Mouse (Mus musculus): Measurements from ENCODE around the gene Tmem121. TPM values are rescaled to one million over a fixed set of nuclear protein-coding genes. Genes with fewer than 3 reads are reported as not detected.
A peak's percentile ranks its signal among the peaks of the same experiment; 100 is the strongest.

Tmem121 gene
- 10 to 100 TPM; 37.8 to 40.0 TPM for total RNA-seq (2021)

DNA sequence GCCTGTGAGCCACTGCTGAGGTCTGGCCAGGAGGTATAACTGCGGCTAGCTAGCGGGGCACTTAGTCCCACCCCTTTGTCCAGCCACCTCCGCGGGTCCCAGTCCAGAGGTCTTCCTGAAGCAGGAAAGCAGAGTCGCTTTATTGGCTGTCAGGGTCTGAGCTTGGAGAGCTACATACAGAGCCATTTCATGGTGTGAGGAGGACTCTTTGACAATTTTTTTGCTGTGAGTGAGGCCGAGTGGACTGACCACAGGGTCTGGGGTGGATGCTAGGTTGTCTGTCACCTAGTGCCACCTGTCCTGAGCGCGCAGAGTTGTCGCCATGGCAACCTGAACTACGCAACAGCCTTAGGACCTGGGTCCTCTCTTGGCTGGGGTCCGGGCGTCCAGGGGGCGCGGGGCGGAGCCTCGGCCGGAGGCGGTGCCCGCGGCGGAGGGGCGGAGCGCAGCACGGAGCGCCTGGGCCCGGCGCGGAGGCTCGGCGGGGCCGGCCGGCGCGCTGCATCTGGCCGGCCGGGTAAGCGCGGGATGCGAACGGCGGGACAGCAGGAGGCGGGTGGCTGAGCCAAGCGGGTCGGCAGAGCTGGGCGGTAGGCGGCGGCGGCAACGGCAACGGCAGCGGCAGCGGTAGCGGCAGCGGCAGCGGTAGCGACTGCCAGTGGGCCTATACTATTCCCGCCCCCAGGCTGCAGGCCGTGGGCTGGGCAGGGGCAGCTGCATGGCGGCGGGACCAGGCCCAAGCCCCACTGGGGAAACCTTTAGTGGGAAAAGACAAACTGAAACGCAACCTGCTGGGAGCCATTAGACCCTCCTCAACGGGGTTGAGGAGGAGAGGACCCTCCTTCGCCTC lies at the start of gene Tmem121:
Gene Tmem121 (plus strand): TSS at position 489 of the 850 bp plus-strand sequence.
- DNase-seq, result peak; percentile 54
- intact Hi-C loops (cut with DNase I), result no loop called here

DNA sequence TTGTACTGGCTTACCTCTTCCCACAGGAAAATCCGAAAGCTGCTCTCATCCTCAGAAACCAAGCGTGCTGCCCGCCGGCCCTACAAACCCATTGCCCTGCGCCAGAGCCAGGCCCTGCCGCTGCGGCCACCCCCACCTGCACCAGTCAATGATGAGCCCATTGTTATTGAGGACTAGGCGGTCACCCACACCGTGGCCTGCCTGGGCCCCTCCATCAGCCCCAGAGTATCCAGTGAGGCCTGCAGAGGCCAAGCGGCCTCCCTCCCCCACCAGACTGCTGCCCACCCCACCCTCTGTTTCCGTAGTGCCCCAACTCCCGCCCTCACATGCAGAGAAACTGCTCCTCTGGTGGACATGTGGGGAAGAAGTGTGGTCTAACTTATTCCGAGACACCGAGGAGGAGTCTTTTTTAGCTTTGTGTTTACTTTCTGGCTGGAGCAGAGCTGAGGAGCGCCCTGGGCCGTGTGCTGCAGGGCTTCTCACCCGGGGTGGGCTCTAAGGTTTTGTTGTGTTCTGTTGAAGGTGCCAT lies 49.2 kb upstream of the Tmem121 start:
- intact Hi-C loops (cut with DNase I), result no loop called here
- DNase-seq, result no peak

DNA sequence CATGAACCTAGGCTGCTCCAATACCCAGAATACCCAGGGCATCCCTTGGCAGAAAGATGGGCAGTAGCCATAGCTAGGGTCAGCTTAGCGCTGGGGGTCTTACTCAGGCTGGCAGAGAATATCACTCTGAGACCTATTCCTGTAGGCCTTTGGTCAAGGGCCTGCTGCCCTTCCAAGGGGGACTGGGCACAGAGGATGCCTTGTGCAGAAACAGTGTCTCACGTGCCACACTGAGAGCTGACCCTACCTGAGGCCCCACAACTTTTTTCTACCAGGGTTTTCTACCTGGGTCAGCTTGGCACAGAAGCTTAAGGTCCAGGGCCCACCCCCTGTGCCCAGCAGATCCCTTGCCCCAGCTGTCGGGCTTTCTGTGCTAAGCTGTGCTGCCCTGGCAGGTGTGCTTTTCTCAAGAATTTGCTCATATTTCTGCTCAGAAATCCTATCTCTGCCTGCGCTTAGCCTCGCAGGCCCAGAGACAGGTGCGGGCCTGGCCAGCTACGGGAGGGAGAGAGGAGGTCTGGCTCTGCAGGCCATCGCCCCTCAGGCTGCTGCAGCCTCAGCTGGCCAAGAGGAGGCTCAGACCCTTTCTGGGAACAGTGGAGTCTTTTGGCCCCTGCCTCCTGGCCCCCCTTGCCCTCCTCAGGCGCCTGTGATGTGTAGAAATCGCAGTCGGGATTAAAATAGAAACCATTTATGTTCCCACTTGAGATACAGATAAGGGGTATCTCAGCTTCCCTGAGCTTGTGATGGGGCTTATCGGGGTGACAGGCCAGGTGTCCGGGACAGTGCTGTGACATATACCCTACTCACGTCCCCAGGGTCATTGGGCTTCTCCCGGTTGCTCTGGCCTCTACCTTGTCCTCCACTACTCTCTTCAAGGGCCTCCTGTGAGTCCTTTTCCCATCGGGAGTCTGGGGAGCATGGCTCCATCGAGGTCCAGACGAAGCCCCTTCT lies 48.2 kb upstream of the Tmem121 start:
- intact Hi-C loops (cut with DNase I), result no loop called here
- DNase-seq, result no peak

DNA sequence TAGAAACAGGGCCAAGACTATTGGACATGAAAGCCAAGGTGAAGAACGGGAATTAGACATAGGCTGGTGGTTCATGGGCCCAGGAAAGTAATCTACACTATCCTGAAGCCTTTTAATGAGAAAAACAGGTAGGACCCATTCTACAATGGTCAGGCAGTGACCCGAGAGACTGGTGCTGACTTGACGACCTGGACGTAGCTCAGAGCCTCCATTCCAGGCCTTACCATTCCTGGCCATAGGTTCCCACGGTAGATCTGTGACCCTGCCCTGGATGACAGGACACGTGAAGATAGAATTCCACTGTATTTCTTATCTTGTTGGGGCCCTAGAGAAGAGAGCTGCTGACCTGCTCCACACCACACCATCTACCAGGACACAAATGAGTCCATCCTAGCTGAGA lies 47.4 kb upstream of the Tmem121 start:
- intact Hi-C loops (cut with DNase I), result no loop called here

DNA sequence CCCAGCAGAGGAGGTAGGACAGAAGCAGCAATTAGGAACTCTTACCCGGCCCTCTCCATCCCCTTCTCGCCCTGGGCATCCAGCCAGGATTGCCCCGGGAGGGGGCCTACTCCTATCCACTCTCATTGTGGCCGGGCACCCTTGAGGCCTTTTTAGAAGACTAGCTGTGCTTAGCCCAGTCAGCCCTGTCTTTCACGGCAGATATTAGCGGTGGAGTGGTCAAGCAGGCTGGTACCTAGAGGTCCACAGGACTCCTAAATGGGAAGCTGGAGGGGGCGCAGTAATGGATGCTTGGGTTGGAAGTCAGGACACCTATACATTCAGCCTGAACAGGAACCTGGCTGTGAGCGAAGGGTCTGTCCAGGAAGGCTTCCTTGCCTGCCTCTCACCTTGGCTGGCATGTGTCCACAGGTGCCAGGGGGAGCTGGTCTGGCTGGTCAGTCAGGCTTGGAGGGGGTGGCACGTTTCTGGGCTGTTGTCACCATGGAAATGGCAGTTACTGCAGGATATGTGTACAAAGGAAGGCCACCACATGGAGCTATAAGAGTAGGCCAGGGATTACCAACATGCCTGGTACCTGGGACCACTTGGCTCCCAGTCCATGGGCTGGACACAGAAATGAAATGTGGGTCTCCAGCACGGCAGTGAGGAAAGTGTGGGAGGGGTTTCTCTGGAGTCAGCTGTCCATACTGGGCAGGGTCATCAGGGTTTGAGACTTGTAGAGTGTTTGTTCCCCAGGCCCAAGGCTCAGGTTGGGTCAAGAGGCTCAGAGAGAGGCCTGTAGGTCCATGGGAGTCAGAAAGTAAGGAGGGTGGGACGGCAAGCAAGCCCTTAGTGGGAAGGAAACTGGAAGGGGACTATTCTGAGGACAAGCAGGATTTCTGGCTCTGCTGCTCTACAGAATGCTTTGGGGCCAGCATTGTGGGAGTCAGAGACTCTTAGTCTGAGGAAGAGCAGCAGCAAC lies 46.5 kb upstream of the Tmem121 start:
- intact Hi-C loops (cut with DNase I), result no loop called here
- DNase-seq, result no peak

More for the DNA sequence above, 47.4 kb upstream of the Tmem121 start:
- DNase-seq, result no peak

DNA sequence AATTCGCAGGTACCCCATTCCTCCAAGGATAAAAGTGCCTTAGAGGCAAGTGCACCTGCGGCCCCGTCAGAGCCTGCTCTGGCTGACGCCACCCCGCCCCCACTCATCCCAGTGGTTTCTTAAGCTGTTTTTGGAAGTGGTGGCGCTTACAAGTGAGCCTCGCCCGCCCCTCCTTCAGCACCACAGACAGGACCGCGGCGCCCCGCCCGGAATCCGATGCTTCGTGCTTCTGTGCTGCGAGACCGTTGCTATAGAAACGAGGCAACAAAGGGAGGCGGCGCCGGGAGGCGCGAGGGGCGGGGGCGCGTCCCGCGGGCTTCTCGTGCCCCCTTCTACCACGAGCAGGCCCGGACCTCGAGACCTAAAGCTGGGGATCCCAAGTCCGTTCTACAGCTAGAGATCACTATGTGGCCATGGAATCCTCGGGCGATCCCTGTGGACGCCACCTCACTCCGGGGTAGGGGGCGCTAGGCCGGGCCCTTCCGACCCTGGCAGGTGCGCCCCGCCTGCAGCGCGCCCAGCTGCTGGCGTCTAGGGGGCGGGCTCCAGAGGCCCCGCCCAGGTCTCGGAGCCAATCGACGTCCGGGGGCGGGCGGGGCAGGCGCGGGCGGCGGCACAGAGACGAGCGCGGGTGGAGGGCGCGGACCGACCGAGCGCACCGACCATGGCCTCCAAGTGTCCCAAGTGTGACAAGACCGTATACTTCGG lies 45.7 kb upstream of the Tmem121 start, which contains the start of gene Crip2:
Gene Crip2 (plus strand): TSS at position 329 of the 708 bp plus-strand sequence.
- DNase-seq, result peak; percentile 88
- intact Hi-C loops (cut with DNase I), result no loop called here

DNA sequence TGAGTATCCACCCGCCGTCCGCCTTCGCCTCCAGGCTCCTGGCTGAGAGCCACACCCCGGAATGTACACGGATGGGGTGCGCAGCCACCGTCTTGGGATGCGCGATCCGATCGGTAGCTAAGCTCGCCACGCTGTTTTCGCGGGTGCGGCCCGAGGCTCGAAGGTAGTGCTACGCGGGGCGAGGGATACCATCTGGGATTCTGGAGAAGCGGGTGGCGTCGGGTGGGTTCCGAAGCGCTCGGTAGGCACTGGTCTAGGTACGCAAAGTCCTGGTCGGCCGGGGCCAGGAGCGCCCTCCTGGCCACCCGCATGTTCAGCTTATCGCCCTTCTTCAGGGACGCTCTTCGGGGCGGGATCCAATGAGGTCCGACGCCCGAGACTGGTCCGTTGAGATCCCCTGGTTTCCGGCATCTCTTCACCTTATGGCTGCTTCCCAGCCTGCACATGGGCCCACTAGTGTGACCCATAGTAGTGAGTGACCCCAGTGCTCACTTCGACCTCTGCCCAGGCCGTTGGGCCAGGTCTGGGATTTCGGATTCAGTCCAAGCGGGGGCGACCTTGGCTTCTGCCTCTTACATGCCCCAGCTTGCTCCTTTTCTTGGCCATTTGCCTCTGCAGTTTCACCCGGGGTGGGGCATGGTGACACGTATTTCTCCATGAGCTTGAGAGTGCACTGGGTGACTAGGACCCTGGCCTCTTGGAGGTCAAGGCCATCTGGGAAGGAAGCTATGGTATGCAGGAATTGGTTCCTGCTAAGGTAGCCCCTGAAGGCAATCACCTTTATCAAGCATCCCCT lies 44.9 kb upstream of the Tmem121 start:
- intact Hi-C loops (cut with DNase I), result no loop called here
- DNase-seq, result no peak

DNA sequence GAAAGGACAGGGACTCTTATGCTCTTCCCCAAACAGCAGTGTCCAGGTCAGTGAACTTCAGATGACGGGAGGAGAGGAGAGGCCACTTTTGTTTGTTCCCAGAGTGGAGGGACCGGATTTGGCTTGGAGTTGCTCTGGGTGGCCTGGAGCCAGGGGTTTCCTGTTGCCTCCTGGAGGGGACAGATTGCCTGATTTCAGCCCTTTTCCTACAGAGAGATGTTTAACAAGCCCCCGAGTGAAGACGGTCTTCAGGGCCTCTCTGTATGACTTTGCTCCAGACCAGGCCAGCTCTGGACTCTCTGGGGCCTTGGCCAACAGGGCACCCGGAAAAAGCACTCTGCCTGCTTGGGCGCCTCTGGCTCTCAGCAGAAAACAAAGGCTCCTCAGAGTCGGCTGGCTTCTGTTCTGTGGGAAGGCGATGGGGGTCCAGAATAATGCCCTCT lies 44.2 kb upstream of the Tmem121 start:
- intact Hi-C loops (cut with DNase I), result no loop called here
- peak; percentile 69 for DNase-seq

DNA sequence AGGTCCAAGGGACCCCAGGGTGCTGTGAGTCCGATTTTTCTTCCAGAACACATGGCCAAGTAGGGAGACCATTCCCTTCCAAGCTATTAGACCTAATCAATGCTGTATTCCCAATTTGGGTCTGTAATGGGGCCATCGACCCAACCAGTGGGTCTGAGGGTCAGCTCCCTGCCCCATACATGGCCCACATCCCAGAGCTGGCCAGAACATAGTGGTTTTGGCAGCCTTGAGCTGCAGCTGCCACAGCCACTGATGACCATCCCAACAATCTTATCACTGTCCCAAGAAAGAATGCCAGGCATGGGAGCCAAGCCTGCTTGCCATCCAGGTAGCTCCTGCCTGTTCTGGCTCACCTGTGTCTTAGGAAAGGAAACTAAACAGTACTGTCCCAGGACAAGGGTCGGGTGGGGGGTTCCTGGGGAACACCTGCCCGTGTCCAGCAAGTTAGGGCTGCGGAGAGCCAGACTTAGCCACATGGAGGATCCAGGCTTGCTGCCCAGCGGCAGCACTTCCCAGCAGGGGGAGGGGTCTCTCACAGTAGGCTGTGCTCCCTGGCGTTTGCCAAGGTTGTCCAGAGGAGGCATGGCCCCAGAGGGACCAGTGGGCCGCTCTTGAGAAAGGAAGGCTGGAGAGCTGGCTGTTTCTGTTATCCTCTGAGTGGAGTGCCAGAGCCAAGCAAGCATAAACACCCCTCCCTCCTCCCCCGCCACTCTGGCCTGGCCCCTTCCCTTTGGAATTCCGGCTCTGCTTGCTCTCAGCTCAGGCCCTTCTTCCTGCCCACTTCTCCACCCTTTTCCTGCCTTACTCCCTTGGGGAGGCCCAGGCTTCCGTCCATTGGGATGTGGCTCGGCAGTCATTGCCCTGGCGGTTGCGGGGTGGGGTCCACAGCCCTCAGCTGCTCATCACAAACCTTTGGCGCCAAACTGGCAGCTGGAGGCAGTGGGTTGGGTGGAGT lies 43.4 kb upstream of the Tmem121 start:
- intact Hi-C loops (cut with DNase I), result no loop called here
- peak; percentile 68 for DNase-seq

DNA sequence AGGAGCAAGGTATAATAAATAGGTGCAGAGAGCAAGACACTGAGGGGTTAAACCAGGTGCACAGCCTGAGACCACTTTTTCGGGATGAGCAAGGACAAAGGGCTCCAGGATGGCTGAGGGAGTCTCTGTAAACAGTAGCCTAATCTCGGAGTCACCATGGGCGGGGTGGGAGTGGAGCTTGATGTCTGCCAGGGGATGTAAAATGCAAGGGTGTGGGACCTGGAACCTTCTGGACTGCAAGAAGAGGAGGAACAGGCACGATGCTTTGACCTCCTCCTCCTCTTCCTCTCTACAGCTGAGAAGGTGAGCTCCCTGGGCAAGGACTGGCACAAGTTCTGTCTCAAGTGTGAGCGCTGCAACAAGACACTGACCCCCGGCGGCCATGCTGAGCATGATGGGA lies 42.6 kb upstream of the Tmem121 start:
- DNase-seq, result no peak
- intact Hi-C loops (cut with DNase I), result no loop called here

DNA sequence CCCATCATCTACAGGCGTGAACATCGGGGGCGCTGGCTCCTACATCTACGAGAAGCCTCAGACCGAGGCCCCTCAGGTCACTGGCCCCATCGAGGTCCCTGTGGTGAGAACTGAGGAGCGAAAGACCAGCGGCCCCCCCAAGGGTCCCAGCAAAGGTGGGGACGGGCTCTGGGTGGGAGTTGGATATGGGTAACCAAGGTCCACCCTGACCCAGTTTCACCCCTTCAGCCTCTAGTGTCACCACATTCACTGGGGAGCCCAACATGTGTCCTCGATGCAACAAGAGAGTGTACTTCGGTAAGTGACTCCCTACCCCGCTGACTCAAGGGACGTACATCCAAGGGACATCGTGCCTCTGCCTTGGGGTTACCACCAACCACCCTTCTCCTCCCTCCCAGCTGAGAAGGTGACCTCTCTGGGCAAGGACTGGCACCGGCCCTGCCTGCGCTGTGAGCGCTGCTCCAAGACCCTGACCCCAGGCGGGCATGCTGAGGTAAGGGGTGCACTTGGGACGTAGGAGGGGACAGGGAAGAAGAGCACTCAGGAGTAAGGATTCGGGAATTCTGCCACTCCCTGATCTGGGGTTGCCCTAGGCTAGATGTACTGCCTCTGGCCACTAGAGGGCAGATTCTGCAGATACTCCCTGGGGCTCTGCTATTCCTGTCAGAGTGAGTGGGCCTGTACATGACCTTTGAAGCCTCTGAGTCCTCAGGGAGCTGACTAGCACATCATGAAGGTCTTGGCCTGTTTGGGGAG lies 41.6 kb upstream of the Tmem121 start:
- DNase-seq, result no peak
- intact Hi-C loops (cut with DNase I), result no loop called here

DNA sequence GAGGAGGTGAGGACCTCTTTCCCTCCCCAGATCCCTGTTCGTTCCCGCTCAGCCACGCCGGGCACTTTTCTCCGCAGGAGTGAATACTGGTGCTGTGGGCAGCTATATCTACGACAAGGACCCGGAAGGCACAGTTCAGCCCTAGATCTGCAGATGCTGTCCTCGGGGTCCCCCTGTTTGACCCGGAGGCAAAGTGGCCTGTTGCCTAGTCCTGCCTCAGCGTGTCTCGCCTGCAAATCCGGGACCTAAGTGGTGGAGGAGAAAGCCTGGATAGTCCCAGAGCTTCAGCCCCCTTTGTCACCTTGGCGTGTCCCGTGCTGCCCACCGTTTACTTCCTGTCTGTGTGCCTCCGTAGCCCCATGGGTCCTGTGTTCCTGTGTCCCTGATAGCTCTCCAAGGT lies 40.8 kb upstream of the Tmem121 start:
- no peak for DNase-seq
- intact Hi-C loops (cut with DNase I), result no loop called here

DNA sequence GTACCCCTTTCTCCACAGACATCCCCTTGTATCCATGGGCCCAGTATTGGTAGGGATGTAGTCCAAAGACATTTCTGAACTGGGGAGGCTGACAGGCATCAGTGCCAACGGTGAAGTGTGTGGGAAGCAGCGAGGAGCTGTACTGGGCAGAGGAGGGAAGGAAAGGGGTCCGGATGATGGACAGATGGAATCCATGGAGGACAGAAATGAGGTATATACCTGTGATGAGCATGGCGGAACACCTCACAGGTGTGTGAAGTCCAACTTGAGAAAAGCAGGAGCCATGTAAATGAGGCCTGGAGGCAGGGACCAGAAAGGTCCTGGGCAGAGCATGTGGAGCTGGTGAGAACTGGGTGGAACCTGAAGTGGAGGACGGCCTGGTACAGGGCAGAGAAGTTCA lies 40.1 kb upstream of the Tmem121 start:
- intact Hi-C loops (cut with DNase I), result no loop called here
- DNase-seq, result no peak

DNA sequence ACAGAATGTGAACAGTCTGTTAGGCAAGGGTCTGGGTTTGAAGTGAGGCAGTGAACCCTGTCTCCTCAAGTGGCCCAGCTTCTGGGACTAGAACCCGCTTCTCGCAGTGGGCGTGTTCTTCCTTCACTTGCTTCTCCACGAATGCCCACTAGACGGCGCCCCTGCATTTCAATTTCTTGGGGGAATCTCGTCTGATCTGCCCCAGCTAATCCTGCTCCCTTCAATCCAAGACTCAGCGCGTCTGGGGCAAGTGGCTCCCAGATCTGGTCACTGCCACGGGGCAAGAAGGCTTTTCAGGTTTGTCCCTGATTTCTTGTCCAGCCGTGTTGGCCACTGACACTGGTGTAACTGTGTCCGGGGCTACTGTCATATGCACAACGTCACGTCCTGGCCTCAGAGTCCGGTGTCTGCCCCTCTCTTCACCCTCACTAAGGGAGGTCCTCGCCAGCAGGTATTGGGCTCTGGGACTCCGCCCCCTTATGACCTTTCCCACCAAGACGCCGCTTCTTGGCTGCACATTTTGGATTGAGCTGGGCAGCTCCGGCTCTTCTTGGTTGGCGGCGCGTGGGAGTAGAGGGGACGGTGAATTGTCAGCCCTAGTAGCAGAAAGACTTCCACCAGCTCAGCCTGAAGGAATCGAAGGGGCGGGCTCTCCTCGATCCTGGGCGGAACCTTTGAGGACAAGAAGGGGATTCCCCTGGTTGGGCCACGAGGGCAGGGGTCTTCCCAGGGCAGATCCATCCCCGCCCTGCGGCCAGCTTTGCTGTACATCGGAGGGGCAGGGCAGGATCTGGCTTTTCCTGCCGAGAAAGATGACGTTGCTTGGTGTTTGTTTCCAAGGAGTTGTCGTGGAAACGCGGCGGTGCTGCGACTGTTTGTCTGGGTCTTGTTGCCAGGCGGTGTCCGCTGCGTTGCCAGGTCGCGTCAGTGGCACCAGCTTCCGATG lies 39.3 kb upstream of the Tmem121 start, which contains the start of gene Crip1:
Gene Crip1 (plus strand): TSS at position 205 of the 946 bp plus-strand sequence.
- peak; percentile 84 for DNase-seq
- intact Hi-C loops (cut with DNase I), result no loop called here

DNA sequence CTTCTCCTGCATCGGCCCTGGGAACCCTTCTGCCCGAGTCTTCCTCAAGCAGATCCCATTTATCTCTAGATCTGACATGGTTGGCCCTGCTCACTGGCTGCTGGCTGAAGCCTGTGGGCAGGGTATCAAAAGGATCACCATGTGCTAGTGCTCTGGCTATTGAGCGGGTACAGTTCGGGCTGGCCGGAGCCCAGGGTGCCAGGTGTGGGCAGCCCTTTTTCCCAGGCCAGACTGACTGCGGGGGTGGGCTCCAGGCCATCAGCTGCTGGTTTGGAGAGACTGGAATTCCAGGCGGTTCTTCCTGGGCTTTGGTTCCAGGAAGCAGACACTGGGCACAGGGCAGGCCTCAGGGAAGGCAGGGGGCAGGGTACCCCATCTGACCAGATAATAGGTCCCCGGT lies 38.2 kb upstream of the Tmem121 start:
- DNase-seq, result peak; percentile 85
- intact Hi-C loops (cut with DNase I), result no loop called here

Data from left cerebral cortex, postnatal 4 days (tissue).